Mouse (Mus musculus) thymus, adult 2 months (tissue): ENCODE data around the gene Tinagl1.

Experiments
- CTCF ChIP-seq: fragments of 200-500 bp; IDR thresholded peaks from 2 replicates; pipeline ENCODE4 v1.5.1; 2012; ENCODE audit warnings: mild to moderate bottlenecking, control low read depth, low read length, moderate library complexity, borderline replicate concordance; ENCODE audit not compliant: control insufficient read depth, poor library complexity, insufficient read depth; ENCODE audit errors: extremely low read depth
- POLR2A ChIP-seq: fragments of 200-500 bp; IDR thresholded peaks from 2 replicates; pipeline ENCODE4 v1.6.1; 2012; ENCODE audit warnings: mild to moderate bottlenecking, low read length, control low read depth, moderate library complexity; ENCODE audit not compliant: control insufficient read depth, poor library complexity, insufficient read depth; ENCODE audit errors: extremely low read depth

DNA sequence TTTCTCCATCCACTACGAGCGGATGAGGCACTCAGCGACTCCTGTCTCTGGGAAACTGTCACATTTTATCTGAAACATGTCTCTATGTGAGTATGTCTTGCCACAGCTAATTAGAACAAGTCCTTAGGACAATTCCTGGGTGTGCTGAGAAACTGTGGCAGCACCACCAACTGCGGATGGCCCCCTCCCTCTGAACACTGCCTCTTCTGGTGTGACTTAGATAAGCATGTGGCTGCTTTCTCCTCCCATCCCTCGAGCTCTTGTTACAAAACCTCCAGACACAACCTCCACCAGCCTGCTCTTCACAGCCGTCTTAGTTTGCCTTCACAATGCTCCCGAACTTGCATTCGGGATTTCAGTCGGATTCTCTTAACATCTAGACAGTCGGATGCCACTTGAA is 38.9 kb upstream of the Tinagl1 start:
- TF ChIP-seq CTCF (no peak), POLR2A (no peak)
